Mouse (Mus musculus) lung, embryonic 14.5 days (tissue): ENCODE results near the gene Ncs1. TPM values are rescaled to one million over a fixed set of nuclear protein-coding genes. Genes with fewer than 3 reads are reported as not detected.

Source experiments
- ATAC-seq: fragments of 200-750 bp; cut with Nextera tagmentation; 2 replicates; pipeline ENCODE4 v1.8.0; 2017; ENCODE audit warnings: mild to moderate bottlenecking, moderate TSS enrichment, moderate library complexity; ENCODE audit not compliant: insufficient read depth
- DNase-seq: peaks from one replicate; pipeline ENCODE4 v3.0.0-alpha.2; 2015
- H3K27ac ChIP-seq: fragments of 300-500 bp; sonication (generic); 2 replicates; pipeline ENCODE4 v1.5.1; 2014; ENCODE audit warnings: low read depth, mild to moderate bottlenecking, moderate library complexity
- H3K27me3 ChIP-seq: fragments of 300-500 bp; sonication (generic); 2 replicates; pipeline ENCODE4 v1.6.1; 2014; ENCODE audit warnings: low read length, control low read depth; ENCODE audit not compliant: insufficient read depth
- H3K36me3 ChIP-seq: fragments of 300-500 bp; sonication (generic); 2 replicates; pipeline ENCODE4 v1.6.1; 2014; ENCODE audit warnings: control low read depth; ENCODE audit not compliant: insufficient read depth
- H3K4me1 ChIP-seq: fragments of 300-500 bp; sonication (generic); 2 replicates; pipeline ENCODE4 v1.6.1; 2014; ENCODE audit warnings: antibody characterized with exemption, control low read depth; ENCODE audit not compliant: insufficient read depth
- H3K4me2 ChIP-seq: fragments of 300-500 bp; sonication (generic); 2 replicates; pipeline ENCODE4 v1.6.1; 2014; ENCODE audit warnings: mild to moderate bottlenecking
- H3K4me3 ChIP-seq: fragments of 300-500 bp; sonication (generic); 2 replicates; pipeline ENCODE4 v1.5.1; 2014; ENCODE audit warnings: low read depth, low read length
- H3K9ac ChIP-seq: fragments of 300-500 bp; sonication (generic); 2 replicates; pipeline ENCODE4 v1.6.1; 2014
- H3K9me3 ChIP-seq: fragments of 300-500 bp; sonication (generic); 2 replicates; pipeline ENCODE4 v1.6.1; 2016; ENCODE audit warnings: low read depth, low read length, control low read depth
- CTCF ChIP-seq: IDR thresholded peaks from 2 replicates; pipeline ENCODE4 v1.5.1; 2016; ENCODE audit warnings: antibody characterized with exemption, low read depth
- WGBS: fragments of 180-500 bp; shearing (Covaris S2); extraction: QIAGEN DNeasy Blood & Tissue Kit; methylation state at CpG from one replicate; pipeline ENCODE4 v1.1.7; 2014; 5-methylcytosine and 5-hydroxymethylcytosine counted together
- polyA plus RNA-seq: library from polyadenylated mRNA; unstranded; fragments of >200 nt; fragmentation: Nextera tagmentation; extraction: Ambion mirVana; gene quantifications from 2 replicates; pipeline ENCODE4 v1.2.1, GENCODE M21; 2014

Gene Ncs1
- polyA plus RNA-seq, 1 experiment from 2014 or later: 28.6 TPM

GRCm38 (mm10) chr2:31218611-31219010 is 27.0 kb upstream of the Ncs1 start:
- no peak for TF ChIP-seq CTCF
- 68% methylated on average over 3 of the region's 3 CpGs for WGBS
- H3K9me3 ChIP-seq: no peaks in the 10 kb centered on the region
- H3K27ac ChIP-seq: no peak overlapping the region
- H3K36me3 ChIP-seq: peaks cover 18% of the 10 kb centered on the region; the same call in 1 of the 2 replicates
- H3K4me2 ChIP-seq: no peak overlapping the region
- no peak overlapping the region for H3K9ac ChIP-seq
- H3K27me3 ChIP-seq: no peaks in the 10 kb centered on the region
- H3K4me3 ChIP-seq: no peak overlapping the region
- DNase-seq (no peak), ATAC-seq (no peak)
- no peaks in the 10 kb centered on the region for H3K4me1 ChIP-seq

- TF ChIP-seq CTCF: no peak
- 63% methylated on average over 6 of the region's 6 CpGs for WGBS
Measured at GRCm38 (mm10) chr2:31219470-31219869, 26.2 kb upstream of the Ncs1 start.

GRCm38 (mm10) chr2:31220844-31221243 is 24.8 kb upstream of the Ncs1 start:
- Histone ChIP-seq H3K4me3 (no peak overlapping the region), H3K4me1 (no peaks in the 10 kb centered on the region), H3K9ac (no peak overlapping the region), H3K4me2 (no peak overlapping the region), H3K9me3 (no peaks in the 10 kb centered on the region), H3K27ac (no peak overlapping the region), H3K27me3 (no peaks in the 10 kb centered on the region), H3K36me3 (peaks cover 3% of the 10 kb centered on the region; the same call in 1 of the 2 replicates)
- DNase-seq (no peak), ATAC-seq (no peak)
- TF ChIP-seq CTCF: no peak
- 61% methylated on average over 7 of the region's 7 CpGs for WGBS

More at GRCm38 (mm10) chr2:31219470-31219869, 26.2 kb upstream of the Ncs1 start:
- H3K4me2 ChIP-seq: no peak overlapping the region
- peaks cover 11% of the 10 kb centered on the region; the same call in 1 of the 2 replicates for H3K36me3 ChIP-seq
- ATAC-seq (no peak), DNase-seq (no peak)
- H3K9ac ChIP-seq: no peak overlapping the region
- H3K4me1 ChIP-seq: no peaks in the 10 kb centered on the region
- H3K27ac ChIP-seq: no peak overlapping the region; the same call in 1 of the 2 replicates
- H3K27me3 ChIP-seq: no peaks in the 10 kb centered on the region
- no peaks in the 10 kb centered on the region for H3K9me3 ChIP-seq
- H3K4me3 ChIP-seq: no peak overlapping the region

GRCm38 (mm10) chr2:31221582-31221981 is 24.0 kb upstream of the Ncs1 start:
- Histone ChIP-seq H3K4me1 (no peaks in the 10 kb centered on the region), H3K4me2 (no peak overlapping the region), H3K4me3 (no peak overlapping the region), H3K9me3 (peaks cover 5% of the 10 kb centered on the region; the same call in 1 of the 2 replicates), H3K27me3 (no peaks in the 10 kb centered on the region), H3K27ac (no peak overlapping the region), H3K9ac (no peak overlapping the region), H3K36me3 (peaks cover 3% of the 10 kb centered on the region; the same call in 1 of the 2 replicates)
- no peak for ATAC-seq
- no peak for DNase-seq
- WGBS: 76% methylated on average over 5 of the region's 5 CpGs
- TF ChIP-seq CTCF: no peak

GRCm38 (mm10) chr2:31228768-31229311 is 16.8 kb upstream of the Ncs1 start:
- H3K4me2 ChIP-seq: no peak overlapping the region
- 47% methylated on average over 1 of the region's 1 CpGs for WGBS
- no peaks in the 10 kb centered on the region for H3K27me3 ChIP-seq
- H3K27ac ChIP-seq: no peak overlapping the region
- TF ChIP-seq CTCF: no peak; the same call in 1 of the 2 replicates
- no peak for ATAC-seq
- H3K4me1 ChIP-seq: no peaks in the 10 kb centered on the region
- no peak overlapping the region for H3K4me3 ChIP-seq
- H3K9ac ChIP-seq: no peak overlapping the region
- H3K9me3 ChIP-seq: peaks cover 5% of the 10 kb centered on the region; the same call in 1 of the 2 replicates
- DNase-seq: no peak
- H3K36me3 ChIP-seq: no peaks in the 10 kb centered on the region

GRCm38 (mm10) chr2:31239203-31239696 is 6.4 kb upstream of the Ncs1 start:
- Histone ChIP-seq H3K4me1 (peaks cover 2% of the 10 kb centered on the region), H3K9ac (no peak overlapping the region; the same call in 1 of the 2 replicates), H3K27ac (no peak overlapping the region), H3K36me3 (no peaks in the 10 kb centered on the region), H3K9me3 (no peaks in the 10 kb centered on the region), H3K27me3 (peaks cover 5% of the 10 kb centered on the region; the same call in 1 of the 2 replicates), H3K4me2 (peak overlapping the region; percentile 51), H3K4me3 (peak overlapping the region; percentile 15; the same call in 1 of the 2 replicates)
- WGBS: 34% methylated on average over 23 of the region's 23 CpGs
- no peak for ATAC-seq
- peak; percentile 56 for DNase-seq
- peak; percentile 41; the same call in 1 of the 2 replicates for TF ChIP-seq CTCF

- peak overlapping the region; percentile 15; the same call in 1 of the 2 replicates for H3K4me3 ChIP-seq
- H3K9ac ChIP-seq: no peak overlapping the region; the same call in 1 of the 2 replicates
- no peaks in the 10 kb centered on the region for H3K9me3 ChIP-seq
- H3K4me1 ChIP-seq: peaks cover 7% of the 10 kb centered on the region
- peak overlapping the region; percentile 51 for H3K4me2 ChIP-seq
- DNase-seq (no peak), ATAC-seq (no peak)
- H3K36me3 ChIP-seq: no peaks in the 10 kb centered on the region
- 67% methylated on average over 6 of the region's 6 CpGs for WGBS
- TF ChIP-seq CTCF: no peak
- peaks cover 5% of the 10 kb centered on the region; the same call in 1 of the 2 replicates for H3K27me3 ChIP-seq
- H3K27ac ChIP-seq: no peak overlapping the region
Measured at GRCm38 (mm10) chr2:31239833-31240232, 5.8 kb upstream of the Ncs1 start.
